Mouse (Mus musculus) forebrain, embryonic 14.5 days (tissue): ENCODE data around the gene Nav1. TPM values are rescaled to one million over a fixed set of nuclear protein-coding genes. Genes with fewer than 3 reads are reported as not detected.

ENCODE experiments used
- ATAC-seq: fragments of 200-750 bp; cut with Nextera tagmentation; 2 replicates; pipeline ENCODE4 v1.8.0; 2017; ENCODE audit warnings: mild to moderate bottlenecking, moderate library complexity
- DNase-seq: peaks from one replicate; pipeline ENCODE4 v3.0.0-alpha.2; 2015; ENCODE audit warnings: low spot score
- H3K27ac ChIP-seq: fragments of 300-500 bp; sonication (generic); 2 replicates; pipeline ENCODE4 v1.5.1; 2014; ENCODE audit warnings: low read depth, mild to moderate bottlenecking, control low read depth, low read length, moderate library complexity
- H3K27me3 ChIP-seq: fragments of 300-500 bp; sonication (generic); replicated peaks from 2 replicates; pipeline ENCODE4 v1.6.1; 2014; ENCODE audit warnings: low read length, control low read depth, mixed read lengths; ENCODE audit not compliant: control insufficient read depth, insufficient read depth
- H3K36me3 ChIP-seq: fragments of 300-500 bp; sonication (generic); 2 replicates; pipeline ENCODE4 v1.6.1; 2014; ENCODE audit warnings: low read length, control low read depth; ENCODE audit not compliant: control insufficient read depth, insufficient read depth
- H3K4me1 ChIP-seq: fragments of 300-500 bp; sonication (generic); 2 replicates; pipeline ENCODE4 v1.6.1; 2014; ENCODE audit warnings: antibody characterized with exemption, low read length, control low read depth; ENCODE audit not compliant: control insufficient read depth, insufficient read depth
- H3K4me2 ChIP-seq: fragments of 300-500 bp; sonication (generic); 2 replicates; pipeline ENCODE4 v1.6.1; 2014; ENCODE audit warnings: mild to moderate bottlenecking, control low read depth, low read length
- H3K4me3 ChIP-seq: fragments of 300-500 bp; sonication (generic); 2 replicates; pipeline ENCODE4 v1.5.1; 2014; ENCODE audit warnings: low read depth, low read length, control low read depth
- H3K9ac ChIP-seq: fragments of 300-500 bp; sonication (generic); 2 replicates; pipeline ENCODE4 v1.6.1; 2014; ENCODE audit warnings: mild to moderate bottlenecking, low read length, control low read depth, moderate library complexity
- H3K9me3 ChIP-seq: fragments of 300-500 bp; sonication (generic); replicated peaks from 2 replicates; pipeline ENCODE4 v1.6.1; 2016; ENCODE audit warnings: low read length, control low read depth, mixed read lengths; ENCODE audit not compliant: control insufficient read depth
- WGBS: fragments of 180-500 bp; shearing (Covaris S2); extraction: QIAGEN DNeasy Blood & Tissue Kit; methylation state at CpG from one replicate; pipeline ENCODE4 v1.1.7; 2014; 5-methylcytosine and 5-hydroxymethylcytosine counted together
- polyA plus RNA-seq: library from polyadenylated mRNA; unstranded; fragments of >200 nt; fragmentation: Nextera tagmentation; extraction: Ambion mirVana; gene quantifications from 2 replicates; pipeline ENCODE4 v1.2.1, GENCODE M21; 2014

Gene Nav1
- polyA plus RNA-seq, 1 experiment from 2014 or later = 26.1 TPM

- DNase-seq = no peak
- ATAC-seq = no peak
- Histone ChIP-seq H3K27ac (no peak overlapping the region), H3K9me3 (no peaks in the 10 kb centered on the region), H3K4me3 (no peak overlapping the region), H3K4me1 (peaks cover 19% of the 10 kb centered on the region), H3K4me2 (no peak overlapping the region), H3K36me3 (no peaks in the 10 kb centered on the region), H3K27me3 (no peaks in the 10 kb centered on the region), H3K9ac (no peak overlapping the region)
- WGBS = 88% methylated on average over 12 of the region's 12 CpGs
These were observed 610 bp downstream of the Nav1 start for GRCm38 (mm10) chr1:135606355-135607015.

- H3K4me2 ChIP-seq = no peak overlapping the region
- no peaks in the 10 kb centered on the region for H3K27me3 ChIP-seq
- H3K36me3 ChIP-seq = no peaks in the 10 kb centered on the region
- no peak overlapping the region for H3K9ac ChIP-seq
- peak overlapping the region; percentile 24; the same call in 1 of the 2 replicates for H3K27ac ChIP-seq
- 78% methylated on average over 5 of the region's 5 CpGs for WGBS
- DNase-seq (no peak), ATAC-seq (no peak)
- no peaks in the 10 kb centered on the region for H3K9me3 ChIP-seq
- H3K4me3 ChIP-seq = no peak overlapping the region
- H3K4me1 ChIP-seq = peaks cover 23% of the 10 kb centered on the region
These were observed 1.6 kb downstream of the Nav1 start for GRCm38 (mm10) chr1:135605530-135605929.

- no peak overlapping the region; the same call in 1 of the 2 replicates for H3K27ac ChIP-seq
- no peaks in the 10 kb centered on the region for H3K9me3 ChIP-seq
- no peak for ATAC-seq
- H3K4me3 ChIP-seq = no peak overlapping the region
- H3K27me3 ChIP-seq = no peaks in the 10 kb centered on the region
- H3K9ac ChIP-seq = no peak overlapping the region
- H3K36me3 ChIP-seq = no peaks in the 10 kb centered on the region
- peak; percentile 69 for DNase-seq
- 74% methylated on average over 7 of the region's 7 CpGs for WGBS
- peaks cover 30% of the 10 kb centered on the region for H3K4me1 ChIP-seq
- H3K4me2 ChIP-seq = no peak overlapping the region
These were observed 2.6 kb downstream of the Nav1 start for GRCm38 (mm10) chr1:135604361-135605052.

- H3K9ac ChIP-seq = peak overlapping the region; percentile 52
- peak overlapping the region; percentile 45 for H3K4me2 ChIP-seq
- no peaks in the 10 kb centered on the region for H3K27me3 ChIP-seq
- 18% methylated on average over 11 of the region's 11 CpGs for WGBS
- peak; percentile 93 for ATAC-seq
- H3K36me3 ChIP-seq = no peaks in the 10 kb centered on the region
- no peaks in the 10 kb centered on the region for H3K9me3 ChIP-seq
- peaks cover 31% of the 10 kb centered on the region for H3K4me1 ChIP-seq
- peak overlapping the region; percentile 15 for H3K4me3 ChIP-seq
- H3K27ac ChIP-seq = peak overlapping the region; percentile 52
- peak; percentile 90 for DNase-seq
These were observed 3.8 kb downstream of the Nav1 start for GRCm38 (mm10) chr1:135603121-135603870.

- no peak overlapping the region for H3K27ac ChIP-seq
- DNase-seq = no peak
These were observed 6.8 kb downstream of the Nav1 start for GRCm38 (mm10) chr1:135600023-135601005.

GRCm38 (mm10) chr1:135598251-135598879 is 8.7 kb downstream of the Nav1 start:
- 83% methylated on average over 8 of the region's 8 CpGs for WGBS
- Histone ChIP-seq H3K36me3 (no peaks in the 10 kb centered on the region), H3K27me3 (no peaks in the 10 kb centered on the region), H3K4me2 (no peak overlapping the region), H3K9ac (no peak overlapping the region), H3K4me3 (no peak overlapping the region), H3K27ac (0 out of 2 replicates have a peak overlapping the region, but pooled peaks have one; percentile 9), H3K4me1 (peaks cover 23% of the 10 kb centered on the region), H3K9me3 (no peaks in the 10 kb centered on the region)
- ATAC-seq (no peak), DNase-seq (no peak)

More at GRCm38 (mm10) chr1:135600023-135601005, 6.8 kb downstream of the Nav1 start:
- H3K9ac ChIP-seq = peak overlapping the region; percentile 22; the same call in 1 of the 2 replicates
- H3K4me2 ChIP-seq = peak overlapping the region; percentile 15
- no peaks in the 10 kb centered on the region for H3K36me3 ChIP-seq
- H3K27me3 ChIP-seq = no peaks in the 10 kb centered on the region
- peaks cover 30% of the 10 kb centered on the region for H3K4me1 ChIP-seq
- H3K4me3 ChIP-seq = no peak overlapping the region
- H3K9me3 ChIP-seq = no peaks in the 10 kb centered on the region
- no peak for ATAC-seq
- WGBS = 51% methylated on average over 15 of the region's 15 CpGs

GRCm38 (mm10) chr1:135594279-135594903 is 12.7 kb downstream of the Nav1 start:
- ATAC-seq = no peak

More at GRCm38 (mm10) chr1:135594279-135594903, 12.7 kb downstream of the Nav1 start:
- H3K4me1 ChIP-seq = 0 out of 2 replicates have a peak, but pooled peaks cover under 1% of the 10 kb centered on the region
- H3K27me3 ChIP-seq = no peaks in the 10 kb centered on the region
- H3K27ac ChIP-seq = no peak overlapping the region
- H3K9me3 ChIP-seq = no peaks in the 10 kb centered on the region
- no peak for DNase-seq
- H3K4me3 ChIP-seq = no peak overlapping the region
- no peak overlapping the region for H3K4me2 ChIP-seq
- no peak overlapping the region for H3K9ac ChIP-seq
- 41% methylated on average over 9 of the region's 9 CpGs for WGBS
- no peaks in the 10 kb centered on the region for H3K36me3 ChIP-seq
